Mouse (Mus musculus) right cerebral cortex, postnatal 4 days (tissue): ENCODE measurements around the gene Bend3.

Experiments used
- DNase-seq: peaks from one replicate; pipeline ENCODE4 v3.0.0-alpha.2; 2022

The Bend3 gene

DNA sequence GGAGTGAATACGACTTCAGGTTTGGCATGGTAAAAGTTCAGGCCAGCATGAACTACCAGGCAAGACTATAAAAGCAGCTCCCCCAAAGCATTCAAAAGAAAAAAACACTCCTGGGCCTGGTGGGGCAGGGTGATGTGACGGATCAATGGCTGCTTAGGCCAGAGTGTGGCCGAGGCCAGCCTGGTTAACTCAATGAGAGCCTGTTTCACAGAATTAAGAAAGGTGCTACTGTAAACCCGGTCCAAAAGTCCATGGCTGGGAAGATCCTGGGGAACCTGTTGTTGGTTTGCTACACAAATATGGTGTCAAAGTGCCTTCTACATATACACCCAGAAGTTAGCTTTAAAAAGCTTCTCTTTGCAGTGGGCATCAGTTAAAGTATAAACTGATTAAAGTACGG, 60.2 kb downstream of the Bend3 start:
- DNase-seq, result no peak

DNA sequence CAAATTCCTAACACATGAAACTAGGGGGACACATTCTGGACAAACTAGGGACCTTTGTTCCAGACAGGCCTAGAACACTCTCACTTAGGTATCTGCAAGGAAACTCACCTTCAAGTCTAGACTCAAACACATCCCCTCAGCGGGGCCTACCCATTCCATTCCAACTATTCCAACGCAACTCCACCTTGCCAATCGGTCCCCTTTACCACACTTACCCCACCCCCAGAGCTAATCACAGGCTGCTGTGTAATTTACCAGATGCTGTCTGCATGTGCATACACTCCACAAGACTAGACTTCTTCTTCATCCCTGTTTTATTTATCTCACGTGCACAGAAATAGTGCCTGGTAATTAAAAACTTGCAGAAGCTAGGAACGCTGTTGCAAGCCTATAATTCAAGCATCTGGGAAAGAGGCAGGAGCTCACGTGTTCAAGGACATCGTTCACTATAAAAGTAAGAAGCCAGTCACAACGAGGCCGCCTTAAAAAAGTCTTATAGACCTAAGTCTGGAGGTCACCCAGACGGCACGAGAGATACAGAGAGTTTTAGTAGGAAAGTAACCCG, 61.2 kb downstream of the Bend3 start:
- DNase-seq, result no peak

DNA sequence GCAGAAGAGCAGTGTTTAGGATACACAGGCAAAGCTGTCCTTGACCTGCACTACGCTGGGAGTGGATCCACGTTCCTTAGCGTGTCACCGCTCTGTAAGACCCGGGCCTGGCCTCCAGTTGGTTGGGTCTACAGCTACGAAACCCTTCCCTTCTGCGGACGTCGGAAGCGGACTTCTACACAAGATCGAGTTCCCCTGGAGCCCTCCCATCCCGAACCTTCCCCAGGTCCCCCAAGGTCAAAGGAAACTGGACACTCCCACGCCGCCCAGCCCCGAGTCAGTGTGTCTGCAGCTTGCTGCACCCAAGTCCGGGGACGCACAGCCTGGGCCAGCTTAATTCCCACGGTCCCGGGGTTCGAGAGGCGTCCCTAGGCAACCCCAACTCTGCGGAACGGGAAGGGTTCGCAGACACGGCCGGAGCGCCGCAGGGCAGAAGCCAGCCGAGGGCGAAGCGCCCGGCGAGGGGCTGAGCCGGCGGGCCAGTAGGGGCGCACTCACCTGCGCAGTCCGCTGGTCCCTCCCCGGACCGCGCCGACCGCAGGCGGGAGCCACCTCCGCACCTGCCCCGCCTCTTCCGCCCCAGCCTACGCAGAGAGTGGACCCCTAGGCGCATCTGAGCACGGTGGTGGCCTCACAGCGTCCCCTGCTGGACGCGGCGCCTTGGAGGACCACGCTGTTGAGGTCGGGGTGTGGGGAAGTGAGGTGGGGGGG, 62.0 kb downstream of the Bend3 start, which contains the start of gene 1700021F05Rik:
TSS of gene 1700021F05Rik (minus strand) at position 553 of the 711 bp plus-strand sequence.
- peak; percentile 97 for DNase-seq

DNA sequence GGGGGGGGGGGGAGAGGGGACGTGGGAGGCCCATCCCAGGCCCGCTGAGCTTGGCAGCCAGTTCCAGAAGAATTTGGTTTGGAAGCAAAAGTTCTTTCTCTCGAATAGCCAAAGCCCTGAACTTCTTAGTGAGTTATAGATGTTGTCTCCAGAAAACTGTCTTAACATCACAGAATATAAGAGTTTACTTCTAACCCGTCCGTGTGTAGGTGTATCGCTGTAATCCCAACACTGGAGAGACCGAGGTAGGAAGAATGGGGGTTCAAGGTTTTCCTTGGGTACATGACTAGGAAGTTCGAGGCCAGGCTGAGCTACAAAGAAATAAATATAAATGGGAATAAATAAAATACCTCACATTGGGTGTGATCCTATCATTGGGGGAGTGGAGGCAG, 62.5 kb downstream of the Bend3 start:
- DNase-seq, result no peak

DNA sequence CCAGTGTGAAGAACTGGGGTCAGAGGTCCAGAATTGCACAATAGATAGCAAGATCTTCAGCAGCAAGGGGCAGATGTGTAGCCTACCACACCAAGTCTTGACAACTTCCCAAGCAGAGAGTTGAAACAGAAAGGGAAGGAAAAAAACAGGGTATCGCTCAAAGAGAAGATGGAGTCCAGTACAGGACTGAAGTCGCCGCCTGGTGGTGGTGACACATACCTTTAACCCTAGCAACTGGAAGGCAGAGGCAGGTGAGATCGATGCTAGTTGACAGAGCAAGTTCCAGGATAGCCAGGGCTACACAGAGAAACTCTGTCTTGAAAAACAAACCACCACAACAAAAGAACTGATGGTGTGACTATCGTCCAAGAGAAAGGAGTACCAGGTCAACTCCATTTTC, 70.8 kb downstream of the Bend3 start:
- DNase-seq, result no peak

DNA sequence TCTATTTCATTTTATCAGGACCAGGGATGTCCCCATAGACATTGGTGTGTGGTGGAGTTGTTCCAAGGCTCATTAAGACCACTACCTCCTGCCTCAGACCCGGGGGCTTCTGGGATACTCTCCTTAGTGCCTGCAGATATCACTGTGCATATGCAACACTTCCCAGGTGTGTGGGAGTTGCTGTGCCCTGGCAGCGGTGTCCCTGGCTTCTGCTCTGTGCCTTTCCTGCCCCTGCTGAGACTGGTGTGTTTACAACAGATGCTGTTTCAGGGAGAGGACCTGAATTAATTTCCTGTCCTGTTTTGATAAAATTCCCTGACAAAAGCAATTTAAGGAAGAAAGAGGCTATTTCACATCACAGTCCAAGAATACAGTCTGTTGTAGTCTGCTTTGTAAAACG, 72.3 kb downstream of the Bend3 start:
- no peak for DNase-seq

DNA sequence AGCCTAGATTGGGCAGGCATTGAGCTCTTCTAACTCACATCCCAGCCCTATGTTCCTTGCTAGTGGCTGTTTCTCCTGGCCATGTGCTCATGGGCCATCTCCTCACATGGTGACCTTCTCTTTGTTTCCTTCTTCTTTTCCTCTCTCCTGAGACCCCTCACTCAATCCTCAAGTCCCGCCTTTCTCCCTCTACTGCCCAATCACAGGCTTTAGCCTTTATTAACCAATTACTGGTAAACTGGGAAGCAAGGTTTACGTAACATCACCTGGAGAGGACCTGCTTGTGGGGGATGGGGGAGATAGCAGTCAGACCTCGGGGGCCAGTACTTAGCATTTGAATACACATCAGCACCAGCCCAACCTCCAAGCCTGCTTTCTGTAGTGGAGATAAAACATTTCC, 72.8 kb downstream of the Bend3 start:
- DNase-seq, result no peak

DNA sequence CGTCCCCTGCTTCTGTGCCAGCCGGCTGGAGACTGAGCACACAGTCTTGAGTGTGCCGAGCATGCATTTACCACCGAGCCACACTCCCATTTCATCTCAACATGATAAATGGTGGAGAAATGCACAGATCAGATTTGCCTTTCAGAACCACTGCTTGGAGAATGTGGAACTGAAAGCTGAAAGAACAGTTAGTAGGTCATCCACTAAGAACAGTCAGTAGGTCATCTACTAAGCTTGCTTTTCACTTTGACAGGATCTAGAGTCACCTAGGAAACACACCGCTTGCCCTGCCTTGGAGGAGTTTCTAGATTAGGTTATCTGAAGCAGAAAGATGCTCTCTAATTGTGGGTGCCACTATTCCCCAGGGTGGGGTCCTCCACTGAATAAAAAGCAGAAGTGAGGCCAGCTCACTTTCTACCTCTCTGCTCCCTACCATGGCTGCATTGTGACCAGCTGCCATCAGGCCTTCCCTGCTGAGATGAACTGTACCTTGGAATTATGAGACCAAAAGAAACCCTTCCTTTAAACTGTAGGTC, 79.1 kb downstream of the Bend3 start:
- DNase-seq, result no peak

DNA sequence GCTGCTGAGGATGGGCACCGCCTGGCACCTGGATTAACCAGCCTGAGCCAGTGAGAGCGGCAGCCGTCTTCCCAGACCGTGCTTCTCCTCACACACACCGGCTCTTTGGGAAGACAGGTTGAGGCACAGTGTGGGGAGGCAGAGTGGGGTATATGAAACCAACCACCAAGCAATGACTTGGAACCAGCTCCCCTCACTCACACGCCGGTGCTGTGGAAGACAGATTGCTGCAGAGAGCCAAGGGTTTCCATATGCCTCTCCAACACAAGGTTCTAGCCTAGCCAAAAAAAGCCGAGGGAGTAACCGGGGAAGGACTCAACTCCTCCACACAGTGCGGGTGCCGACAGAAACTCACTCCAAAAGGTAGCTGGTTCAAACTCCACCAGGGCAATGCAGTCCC, 80.7 kb downstream of the Bend3 start:
- no peak for DNase-seq

DNA sequence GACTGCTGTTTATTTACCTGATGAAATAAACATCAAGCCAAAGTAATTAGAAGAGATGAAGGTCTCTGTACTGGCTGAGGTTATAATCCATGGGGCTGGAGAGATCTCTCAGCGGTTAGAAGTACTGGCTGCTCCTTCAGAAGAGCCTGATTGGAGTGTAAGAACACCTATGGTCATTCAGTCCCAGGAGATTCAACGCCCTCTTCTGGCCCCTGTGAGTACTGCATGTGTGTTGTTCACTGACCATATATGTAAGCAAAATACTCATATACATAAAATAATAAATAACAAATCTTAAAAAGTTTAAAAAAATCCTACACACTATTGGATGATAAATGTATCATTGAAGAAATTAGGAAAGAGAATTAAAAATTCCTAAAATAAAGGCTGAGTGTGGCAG, 82.1 kb downstream of the Bend3 start:
- no peak for DNase-seq

DNA sequence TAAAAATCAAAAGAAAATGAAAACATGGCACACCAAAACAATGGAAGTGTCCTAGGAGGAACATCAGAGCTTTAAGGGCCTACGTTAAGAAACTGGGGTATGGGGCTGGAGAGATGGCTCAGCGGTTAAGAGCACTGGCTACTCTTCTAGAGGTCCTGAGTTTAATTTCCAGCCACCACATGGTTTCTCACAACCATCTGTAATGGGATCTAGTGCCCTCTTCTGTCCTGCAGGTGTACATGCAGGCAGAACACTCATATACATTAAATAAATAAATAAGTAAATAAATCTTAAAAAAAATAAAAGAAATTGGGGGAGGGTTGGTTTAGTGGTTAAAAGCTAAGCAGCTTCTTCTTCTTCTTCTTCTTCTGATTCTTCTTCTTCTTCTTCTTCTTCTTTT, 82.7 kb downstream of the Bend3 start:
- DNase-seq, result no peak
